Mouse (Mus musculus) heart, adult 2 months (tissue): ENCODE measurements at regions not wholly inside any gene's neighbourhood (a gene's known extent, or its start where the extent isn't known, plus 50 kb on each side); places are given as distances from the start of the nearest gene placed in this dataset.

ENCODE experiments used
- CTCF ChIP-seq: fragments of 200-600 bp; IDR thresholded peaks from 2 replicates; pipeline ENCODE4 v1.8.1; 2022; ENCODE audit warnings: antibody characterized with exemption, mild to moderate bottlenecking, moderate library complexity
- EP300 ChIP-seq: fragments of 200-500 bp; IDR thresholded peaks from 2 replicates; pipeline ENCODE4 v1.6.1; 2011; ENCODE audit warnings: low read depth, low read length, control low read depth; ENCODE audit not compliant: insufficient read depth
- POLR2A ChIP-seq: fragments of 200-500 bp; IDR thresholded peaks from 2 replicates; pipeline ENCODE4 v1.6.1; 2011; ENCODE audit warnings: mild to moderate bottlenecking, low read depth, low read length, control low read depth; ENCODE audit not compliant: insufficient read depth

DNA sequence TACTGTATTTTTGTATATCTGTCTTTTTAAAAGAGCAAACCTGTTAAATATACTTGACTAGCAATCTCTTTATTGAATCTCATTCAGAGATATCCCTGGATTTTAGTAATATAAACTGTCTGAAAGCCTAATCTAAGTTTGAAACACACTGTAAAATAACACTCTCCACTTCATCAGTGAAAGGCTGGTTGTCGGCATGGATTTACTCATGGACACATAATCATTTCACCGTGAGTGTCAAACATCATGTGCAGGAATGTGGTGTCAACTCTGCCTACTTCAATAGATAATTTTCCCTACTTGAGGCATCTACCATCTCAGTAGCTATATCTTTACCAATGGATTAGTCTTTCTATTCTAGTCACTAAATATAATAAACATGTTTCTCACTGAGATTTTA is 73.0 kb upstream of the Mdfic start:
- TF ChIP-seq EP300, result no peak
- TF ChIP-seq CTCF, result no peak
- no peak for TF ChIP-seq POLR2A
